Mouse (Mus musculus): ENCODE measurements at regions not wholly inside any gene's neighbourhood (a gene's known extent, or its start where the extent isn't known, plus 50 kb on each side); places are given as distances from the start of the nearest gene placed in this dataset.

GRCm38 (mm10) chr5:26413185-26413584 is 155.7 kb downstream of the Gm7361 start:
- TF ChIP-seq EP300 (IDR thresholded peaks at IDR 0.05; ENCODE audit: low read depth) (no peak), CTCF (IDR thresholded peaks at IDR 0.05; ENCODE audit: low read depth) (no peak)

Data from liver, postnatal 0 days (tissue).